Mouse (Mus musculus) R1 (cell line): ENCODE measurements at regions not wholly inside any gene's neighbourhood (a gene's known extent, or its start where the extent isn't known, plus 50 kb on each side); places are given as distances from the start of the nearest gene placed in this dataset.

Experiments
- DNase-seq: peaks from one replicate; pipeline ENCODE4 v3.0.0-alpha.2; 2018; ENCODE audit warnings: low read depth, low spot score

GRCm38 (mm10) chr4:24154418-24154817 lies 341.8 kb upstream of the Mms22l start:
- peak; percentile 51 for DNase-seq

- DNase-seq = no peak
These were observed 322.5 kb upstream of the Mms22l start for GRCm38 (mm10) chr4:24173750-24174149.

- DNase-seq = no peak
These were observed 282.8 kb upstream of the Mms22l start for GRCm38 (mm10) chr4:24213262-24214036.

- no peak for DNase-seq
These were observed 282.3 kb upstream of the Mms22l start for GRCm38 (mm10) chr4:24214037-24214362.

- DNase-seq = no peak
These were observed 277.8 kb upstream of the Mms22l start for GRCm38 (mm10) chr4:24218383-24218934.

GRCm38 (mm10) chr4:24219074-24219497 lies 277.2 kb upstream of the Mms22l start:
- no peak for DNase-seq

GRCm38 (mm10) chr4:24219583-24219982 lies 276.7 kb upstream of the Mms22l start:
- DNase-seq = no peak

- DNase-seq = no peak
These were observed 251.1 kb upstream of the Mms22l start for GRCm38 (mm10) chr4:24245124-24245523.

- no peak for DNase-seq
These were observed 247.9 kb upstream of the Mms22l start for GRCm38 (mm10) chr4:24248142-24249054.

GRCm38 (mm10) chr4:24249243-24249970 lies 246.8 kb upstream of the Mms22l start:
- peak; percentile 65 for DNase-seq

- peak; percentile 37 for DNase-seq
These were observed 218.1 kb upstream of the Mms22l start for GRCm38 (mm10) chr4:24278154-24278553.
